Mouse (Mus musculus) heart, postnatal 36 days (tissue): Measurements from ENCODE around the gene Crybb3. TPM values are rescaled to one million over a fixed set of nuclear protein-coding genes. Genes with fewer than 3 reads are reported as not detected.
A peak's percentile ranks its signal among the peaks of the same experiment; 100 is the strongest.

Experiments used
- DNase-seq, 2 experiments: peaks; one replicate each; pipeline ENCODE4 v3.0.0; 2021 to 2022
- intact Hi-C: fragments of 180-260 bp; cut with DNase I; formaldehyde crosslinking; loops from one replicate; pipeline ENCODE4 v1.15.1; 2025
- total RNA-seq, 2 experiments: library from RNA; stranded (reverse); gene quantifications; 2 replicates each; pipeline ENCODE4 v1.2.3; 2021

The Crybb3 gene
- total RNA-seq, 2 experiments from 2014 or later: 0.28 to 1.8 TPM

DNA sequence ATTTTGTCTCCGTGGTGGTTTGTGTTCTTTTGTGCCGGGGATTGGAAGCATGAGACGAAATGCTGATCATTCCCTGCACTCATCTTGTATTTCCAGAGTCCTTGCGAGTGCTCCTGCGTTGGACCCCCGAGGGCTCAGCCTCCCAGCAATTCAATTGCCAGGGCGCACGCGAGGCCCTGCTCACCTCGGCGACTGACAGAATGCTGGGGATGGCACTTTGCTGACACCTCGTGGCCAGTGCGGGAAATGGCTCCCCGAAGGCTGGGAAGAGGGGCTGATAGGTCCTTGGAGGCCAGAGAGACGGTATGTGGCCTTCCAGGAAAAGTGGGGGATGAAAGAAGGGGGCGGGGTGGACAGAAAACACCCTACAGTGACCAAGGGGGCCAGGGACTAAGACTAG, 27.1 kb downstream of the Crybb3 start:
- intact Hi-C loops: loop anchor here (1.0 to 10.0 kb wide), 4 partner anchors 40 to 621 kb away; partner anchors contain the start of gene Grk3

DNA sequence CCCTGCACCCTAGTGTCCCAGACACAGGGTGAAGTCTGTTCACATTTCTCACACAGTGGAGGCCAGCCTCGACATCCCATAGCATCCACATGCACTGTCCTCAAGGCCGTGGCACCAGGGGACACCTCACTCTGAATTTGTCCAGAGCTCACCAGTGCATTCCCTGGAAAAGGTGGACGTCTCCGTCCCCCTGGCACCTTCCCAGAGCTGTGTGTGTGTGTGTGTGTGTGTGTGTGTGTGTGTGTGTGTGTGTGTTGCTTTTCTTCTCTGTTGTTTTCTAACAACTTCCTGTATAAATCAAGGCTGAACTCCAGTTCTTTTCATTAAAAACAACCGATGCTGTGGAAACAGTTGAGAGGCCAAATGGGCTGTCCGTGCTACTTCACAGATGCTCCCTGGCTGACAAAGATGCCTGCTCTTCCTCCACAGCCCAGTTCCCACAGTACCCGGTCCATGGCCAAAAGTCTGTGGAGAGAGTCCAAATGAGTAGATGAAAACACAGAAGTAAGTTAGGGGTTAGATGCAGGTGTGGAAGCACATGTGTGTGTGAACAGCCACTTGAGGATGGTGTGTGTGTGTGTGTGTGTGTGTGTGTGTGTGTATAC, 30.7 kb downstream of the Crybb3 start:
- intact Hi-C loops: loop anchor here (10.0 kb wide), 1 partner anchor 576 kb away; no protein-coding TSS in a partner anchor

More for the DNA sequence above, 27.1 kb downstream of the Crybb3 start:
- peak; percentile 80 to 85 for DNase-seq

DNA sequence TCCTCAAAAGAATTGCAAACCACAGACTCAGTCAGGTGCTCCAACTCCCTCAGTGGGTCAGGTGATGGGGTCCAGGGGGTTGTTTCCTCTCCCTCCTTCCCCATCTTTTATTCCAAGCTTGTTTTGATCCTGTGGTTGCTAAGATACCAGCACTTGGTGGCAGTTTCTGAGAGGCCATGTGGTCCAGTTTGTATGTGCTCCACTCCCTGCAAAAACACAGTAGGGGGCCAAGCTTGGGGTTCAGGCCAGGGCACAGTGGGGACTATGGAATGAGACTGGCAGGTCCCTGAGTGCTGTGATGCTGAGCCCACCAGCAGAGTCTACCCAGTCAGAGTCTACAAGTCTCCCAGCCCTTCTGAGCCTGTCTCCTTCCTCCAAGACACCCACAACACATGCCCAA, 31.5 kb downstream of the Crybb3 start:
- DNase-seq: no peak
- intact Hi-C loops: loop anchor here (10.0 kb wide), 1 partner anchor 575 kb away; no protein-coding TSS in a partner anchor

More for the DNA sequence above, 30.7 kb downstream of the Crybb3 start:
- DNase-seq: no peak

DNA sequence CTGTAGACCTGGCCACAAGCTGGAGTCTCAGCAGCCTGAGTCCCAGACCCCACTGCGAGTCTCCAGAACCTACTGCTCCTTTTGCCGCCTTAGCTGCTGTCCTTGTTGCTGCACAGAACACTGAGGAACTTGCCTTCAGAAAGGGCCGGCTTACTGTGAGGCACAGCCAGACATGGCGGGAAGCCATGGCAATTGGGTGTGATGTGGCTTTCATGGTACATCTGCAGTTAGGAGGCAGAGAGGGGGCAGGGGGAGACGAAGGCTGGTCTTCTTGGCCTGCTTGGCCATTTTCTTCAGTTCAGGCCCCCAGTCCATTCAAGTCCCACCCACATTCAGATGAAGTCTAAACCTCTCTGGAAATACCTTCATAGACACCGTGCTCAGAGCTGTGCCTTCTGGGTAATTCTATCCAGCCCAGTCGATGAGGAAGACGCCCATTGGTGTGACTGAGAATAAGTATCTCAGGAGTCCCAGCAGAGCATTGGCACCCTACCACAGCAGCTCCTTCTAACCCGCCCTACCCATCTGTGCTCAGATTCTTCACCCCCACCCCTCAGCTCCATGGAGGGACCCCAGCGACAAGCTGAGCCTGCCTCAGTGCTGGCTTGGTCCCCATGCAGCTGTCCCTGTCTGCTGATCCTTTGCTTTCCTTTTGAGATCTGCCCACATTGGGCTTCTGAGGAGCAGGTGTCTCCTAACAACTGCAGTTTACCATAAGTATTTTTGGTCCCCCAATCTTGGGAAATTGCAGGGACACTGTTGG, 35.7 kb downstream of the Crybb3 start:
- intact Hi-C loops: no loop called here

DNA sequence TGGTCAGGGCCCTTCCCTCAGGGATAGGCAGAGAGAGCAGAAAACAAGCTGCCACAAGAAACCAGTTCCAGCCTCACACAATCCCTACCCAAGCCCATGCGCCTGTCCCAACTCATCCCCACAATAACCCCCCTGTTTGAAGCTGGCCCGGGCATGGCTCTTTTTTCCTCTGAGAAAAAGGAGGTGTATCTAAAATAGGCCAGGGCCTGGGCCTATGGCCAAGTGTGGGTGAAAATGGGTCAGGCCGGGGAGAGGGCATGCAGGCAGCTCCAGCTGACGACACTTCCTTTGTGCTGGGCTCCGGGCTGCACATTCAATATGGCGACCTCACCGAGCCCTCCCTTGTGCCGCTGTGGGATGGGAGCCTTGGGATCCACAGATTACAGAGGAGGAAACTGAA, 37.9 kb downstream of the Crybb3 start:
- intact Hi-C loops: no loop called here
- DNase-seq: peak; percentile 31 to 40

More for the DNA sequence above, 35.7 kb downstream of the Crybb3 start:
- no peak for DNase-seq

DNA sequence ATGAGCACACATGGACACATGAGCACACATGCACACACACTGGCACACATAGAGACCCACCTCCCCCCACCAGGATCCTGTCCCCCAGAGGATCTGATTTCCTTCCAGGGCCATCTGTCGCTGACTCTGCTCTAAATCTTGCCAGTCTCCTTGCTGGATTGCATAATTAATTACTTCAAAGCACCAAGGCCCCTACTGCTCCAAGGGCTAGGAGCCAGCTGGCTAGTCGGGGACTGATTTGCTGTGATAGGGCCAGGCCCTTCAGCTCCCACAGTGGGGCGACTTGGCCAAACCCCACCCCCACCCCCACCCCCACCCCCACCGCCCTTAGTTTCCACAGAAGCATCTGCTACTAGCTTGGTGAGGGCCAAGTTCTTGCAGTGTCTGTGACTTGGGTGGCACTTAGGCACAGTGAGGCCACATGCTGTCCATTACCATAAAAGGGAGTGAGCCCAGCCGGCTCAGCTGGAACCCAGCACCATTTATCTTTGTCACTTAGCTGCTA, 39.8 kb downstream of the Crybb3 start:
- intact Hi-C loops: no loop called here
- DNase-seq: peak; percentile 35 to 42

DNA sequence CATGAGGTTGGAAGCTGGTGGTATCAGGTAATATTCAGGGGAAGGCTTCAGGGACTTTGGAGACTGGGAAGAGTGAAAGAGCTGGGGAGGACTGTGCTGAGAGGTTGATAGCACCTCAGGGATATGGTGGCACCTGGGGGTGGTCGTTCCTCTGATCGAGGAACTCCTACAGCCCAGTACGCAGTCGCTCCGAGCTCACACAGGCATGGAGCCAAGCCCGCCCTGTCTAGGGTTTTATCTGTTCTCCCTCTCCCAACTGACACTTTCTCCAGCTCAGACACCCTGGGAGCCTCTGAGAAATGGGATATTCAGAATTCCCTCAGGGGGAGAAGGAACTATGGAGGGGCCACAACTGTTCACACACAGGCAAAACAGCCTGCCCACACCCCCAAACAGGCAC, 40.6 kb downstream of the Crybb3 start:
- peak in 1 of 2 experiments; percentile 27 for DNase-seq
- intact Hi-C loops: no loop called here

DNA sequence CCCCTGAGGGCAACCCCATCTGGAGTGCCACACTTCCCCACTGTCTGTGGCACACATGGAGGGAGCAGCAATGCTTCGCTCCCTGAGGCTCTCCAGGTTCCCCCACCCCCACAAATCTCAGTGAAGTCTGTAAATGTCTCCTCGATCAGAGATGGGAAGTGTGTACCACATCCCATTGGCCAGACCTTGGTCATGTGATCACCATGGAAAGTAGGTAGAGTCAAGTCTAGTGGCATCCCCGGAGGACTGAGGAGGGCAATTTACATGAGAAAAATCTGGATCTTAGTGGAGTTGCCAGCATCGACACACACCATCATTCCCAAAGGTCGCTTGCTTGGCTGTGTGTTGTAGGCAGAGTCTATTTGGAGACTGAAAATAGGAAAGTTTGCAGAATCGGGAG, 42.8 kb downstream of the Crybb3 start:
- intact Hi-C loops: no loop called here
- DNase-seq: no peak

DNA sequence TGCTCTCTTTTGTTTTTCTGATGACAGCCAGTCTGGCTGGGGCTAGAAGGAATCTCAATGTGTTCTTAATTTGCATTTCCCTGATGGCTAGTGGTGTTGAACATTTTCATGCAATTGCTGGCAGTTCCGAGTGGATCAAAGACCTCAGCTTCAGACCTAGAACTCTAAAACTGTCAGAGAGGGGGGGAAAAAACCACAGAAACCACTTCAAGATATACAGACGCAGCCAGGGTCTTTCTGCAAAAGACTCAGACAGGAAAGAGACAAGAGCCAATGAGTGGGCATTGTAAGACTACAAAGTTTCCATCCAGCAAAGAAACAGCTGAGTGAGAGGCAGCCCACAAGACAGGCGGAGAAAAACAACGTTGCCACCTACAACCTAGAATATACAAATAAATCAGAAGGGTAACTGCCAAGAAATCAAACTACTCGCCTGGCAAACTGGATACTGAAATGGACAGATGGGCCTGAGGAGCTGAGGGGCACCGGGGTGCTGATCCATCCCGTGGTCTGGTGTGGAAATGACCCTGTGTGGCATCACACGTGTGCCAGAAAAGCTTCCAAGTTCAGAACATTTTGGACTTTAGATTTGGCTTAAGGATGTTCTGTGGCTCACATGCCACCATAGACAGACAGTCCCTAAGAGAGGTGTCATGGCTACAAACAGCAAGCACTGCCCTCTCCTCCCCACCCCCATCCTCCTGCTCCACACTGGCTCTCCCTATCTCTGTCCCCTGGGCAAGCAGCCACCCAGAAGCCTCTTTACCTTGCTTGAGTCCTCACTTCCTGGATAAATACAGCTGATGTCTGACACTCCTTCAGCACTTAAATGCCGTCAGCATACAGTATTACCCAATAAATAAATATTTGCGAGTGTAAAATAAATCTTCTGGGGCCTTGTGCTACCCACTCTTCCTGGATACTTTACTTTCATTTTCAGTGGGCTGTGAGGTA, 46.0 kb downstream of the Crybb3 start:
- intact Hi-C loops: no loop called here
- no peak for DNase-seq

DNA sequence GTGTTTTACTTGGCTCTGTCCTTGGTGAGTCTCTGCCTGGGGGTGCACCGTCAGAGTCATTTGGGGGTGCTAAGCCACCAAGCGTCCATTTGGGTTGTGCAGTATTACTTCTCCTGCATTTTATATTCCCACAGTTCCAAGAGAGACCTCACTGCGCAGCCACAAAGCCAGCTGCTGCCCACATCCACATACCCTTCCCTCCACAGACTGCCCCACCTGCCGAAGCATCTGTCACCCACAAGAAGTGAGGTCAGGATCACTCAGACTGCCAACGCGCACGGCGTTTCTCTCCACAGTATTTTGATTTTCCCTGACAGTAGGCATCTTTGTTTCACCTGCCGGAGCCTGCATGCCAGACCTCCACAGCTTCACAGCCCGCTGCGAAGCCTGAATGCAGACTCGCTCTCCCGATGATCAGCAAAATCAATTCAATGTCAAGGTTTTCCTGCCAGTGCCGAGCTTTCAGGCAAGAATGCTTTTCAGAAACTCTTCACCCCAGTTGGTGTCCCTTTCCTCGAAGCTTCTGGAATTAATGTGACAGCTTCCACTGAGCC, 50.1 kb downstream of the Crybb3 start:
- intact Hi-C loops: no loop called here
- DNase-seq: no peak

DNA sequence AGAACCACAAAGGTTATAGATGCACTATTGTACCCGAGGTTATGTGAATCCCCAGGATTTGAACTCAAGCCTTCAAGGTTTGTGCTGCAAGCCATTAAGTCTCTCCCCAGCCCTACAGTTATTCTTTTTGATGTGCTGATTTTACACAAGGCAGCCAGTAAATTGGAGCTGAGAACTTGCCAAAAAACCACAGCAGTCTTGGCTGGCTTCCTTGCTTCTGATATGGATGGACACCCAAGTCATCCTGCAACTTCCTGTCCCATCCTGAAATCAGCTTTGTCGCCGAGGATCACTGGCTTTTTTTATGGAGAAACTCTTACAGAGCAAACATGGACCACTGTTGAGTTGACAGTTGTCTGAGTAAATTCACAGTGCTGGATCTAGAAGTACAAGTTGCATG, 51.3 kb downstream of the Crybb3 start:
- intact Hi-C loops: no loop called here
- no peak for DNase-seq

DNA sequence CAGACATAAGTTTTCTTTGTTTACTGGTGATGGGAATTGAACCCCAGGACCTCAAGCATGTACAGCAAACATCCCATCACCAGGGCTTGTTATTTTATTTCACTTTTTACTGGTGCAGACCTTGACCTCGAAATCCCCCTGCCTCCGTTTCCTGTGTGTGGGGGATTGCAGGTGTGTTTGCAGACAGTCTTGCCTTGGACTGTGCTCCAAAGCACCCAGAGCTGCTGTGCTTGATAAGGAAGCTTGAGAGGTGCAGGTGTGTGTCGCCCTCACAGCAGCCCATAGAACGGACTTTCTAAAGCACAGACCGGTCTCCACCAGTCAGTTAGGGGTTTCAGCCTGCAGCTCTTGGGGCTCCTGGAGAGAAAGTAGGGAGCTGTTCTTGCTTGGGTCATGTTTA, 54.7 kb downstream of the Crybb3 start:
- intact Hi-C loops: no loop called here
- no peak for DNase-seq

Other genes with a start within 250 kb of the Crybb3 start
- 100 to 1,000 TPM; 242 to 244 TPM for gene Myo18b, start 185.2 kb downstream of the Crybb3 start, total RNA-seq
- gene Grk3, start 65.8 kb downstream of the Crybb3 start, total RNA-seq: 1 to 10 TPM; 5.0 to 5.3 TPM
- gene Crybb2, start 11.5 kb downstream of the Crybb3 start, total RNA-seq: not detected
- gene 2900026A02Rik, start 139.7 kb upstream of the Crybb3 start, total RNA-seq: 10 to 100 TPM; 21.0 to 23.6 TPM
- gene Tmem211, start 145.3 kb upstream of the Crybb3 start, total RNA-seq: not detected
- under 1 TPM; 0.44 to 0.60 TPM for gene Sgsm1, start 229.2 kb upstream of the Crybb3 start, total RNA-seq